Mouse (Mus musculus) left cerebral cortex, postnatal 36 days (tissue): ENCODE measurements around the gene Dhx33. TPM values are rescaled to one million over a fixed set of nuclear protein-coding genes. Genes with fewer than 3 reads are reported as not detected.

ENCODE experiments used
- DNase-seq, 2 experiments: peaks; one replicate each; pipeline ENCODE4 v3.0.0; 2021 to 2022; ENCODE audit warnings: low spot score in 2 of 2, mixed read lengths in 1 of 2
- intact Hi-C: fragments of 180-260 bp; cut with DNase I; formaldehyde crosslinking; loops from one replicate; pipeline ENCODE4 v1.15.1; 2025
- total RNA-seq, 2 experiments: library from RNA; stranded (reverse); gene quantifications; 2 replicates each; pipeline ENCODE4 v1.2.3; 2021

Gene Dhx33
- total RNA-seq, 2 experiments from 2014 or later = 25.6 to 28.9 TPM

DNA sequence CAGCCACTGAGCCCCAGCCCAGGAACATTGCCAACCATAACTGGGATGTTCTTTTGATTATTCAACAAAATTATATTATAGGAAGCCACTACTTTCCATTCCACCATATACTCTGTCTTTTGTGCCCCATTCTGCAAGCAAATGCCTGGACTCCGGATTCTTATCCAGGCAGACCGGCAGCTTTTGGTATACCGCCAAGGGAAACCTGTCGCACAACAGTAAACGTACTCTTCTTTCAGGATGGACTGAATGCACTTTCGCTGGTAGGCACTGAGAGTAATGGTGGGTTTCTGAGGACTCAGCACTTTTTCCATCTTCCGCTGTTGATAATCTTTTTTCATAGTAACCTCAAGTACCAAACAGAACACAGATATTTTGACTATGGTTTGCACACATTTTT lies 60.6 kb downstream of the Dhx33 start:
- intact Hi-C loops = no loop called here
- no peak for DNase-seq

DNA sequence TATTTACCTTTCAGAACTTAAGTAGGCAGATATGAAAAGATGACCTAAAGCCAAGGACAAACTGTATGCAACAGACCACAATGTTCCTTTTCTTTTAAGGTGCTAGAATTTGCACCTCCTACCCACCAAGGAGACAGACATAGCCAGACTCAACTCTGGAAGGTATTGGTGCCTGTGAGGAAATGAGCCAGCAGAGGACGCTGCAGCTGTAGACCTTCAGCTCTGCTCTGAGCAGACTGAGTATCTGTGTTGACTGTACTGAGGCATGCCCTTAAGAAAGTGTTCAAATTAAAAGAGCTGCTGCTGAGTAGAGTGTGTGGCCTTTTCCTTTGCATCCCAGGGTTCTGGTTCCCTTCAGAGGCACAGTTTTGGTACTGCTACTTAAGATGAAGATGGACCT lies 61.6 kb downstream of the Dhx33 start:
- intact Hi-C loops = no loop called here
- DNase-seq = no peak

DNA sequence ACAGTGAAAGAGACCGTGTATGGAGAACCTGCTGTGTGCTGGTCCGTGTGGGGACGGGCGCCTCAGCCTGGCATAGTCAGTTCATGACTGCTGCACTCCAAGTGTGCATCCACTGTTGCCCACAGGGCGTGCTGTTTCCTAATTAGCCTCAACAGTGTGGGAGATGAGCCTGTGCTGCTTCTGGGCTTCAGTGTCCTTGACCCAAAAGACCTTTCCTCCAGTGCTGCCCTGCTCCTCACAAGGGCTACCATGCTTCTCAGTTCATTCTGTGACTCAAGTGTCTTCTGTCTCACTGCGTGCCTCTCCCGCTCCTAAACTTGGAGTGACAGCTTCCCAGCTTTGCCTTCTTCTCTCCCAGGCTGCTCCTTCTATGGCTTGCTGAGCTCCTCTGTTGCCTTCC lies 68.9 kb downstream of the Dhx33 start:
- intact Hi-C loops = no loop called here
- DNase-seq = no peak

Other genes starting within 250 kb of the Dhx33 start
- gene Zfp3, start 240.2 kb downstream of the Dhx33 start, total RNA-seq = 10 to 100 TPM; 17.3 to 21.7 TPM
- gene Scimp, start 191.9 kb downstream of the Dhx33 start, total RNA-seq = not detected
- 100 to 1,000 TPM; 124 to 125 TPM for gene Rabep1, start 159.7 kb downstream of the Dhx33 start, total RNA-seq
- 10 to 100 TPM; 50.8 to 53.3 TPM for gene Nup88, start 34.5 kb downstream of the Dhx33 start, total RNA-seq
- 10 to 100 TPM; 32.4 to 49.1 TPM for gene Rpain, start 34.2 kb downstream of the Dhx33 start, total RNA-seq
- gene C1qbp, start 21.4 kb downstream of the Dhx33 start, total RNA-seq = 10 to 100 TPM; 87.4 to 91.5 TPM
- 10 to 100 TPM; 14.9 to 16.5 TPM for gene Mis12, start 15.2 kb upstream of the Dhx33 start, total RNA-seq
- gene Derl2, start 15.4 kb upstream of the Dhx33 start, total RNA-seq = 10 to 100 TPM; 19.8 to 25.5 TPM
- gene 6330403K07Rik, start 29.1 kb upstream of the Dhx33 start, total RNA-seq = 100 to 1,000 TPM; 217 to 253 TPM
- under 1 TPM; 0.62 to 0.84 TPM for gene Nlrp1a, start 140.3 kb upstream of the Dhx33 start, total RNA-seq
- gene Nlrp1b, start 226.3 kb upstream of the Dhx33 start, total RNA-seq = under 1 TPM; 0.25 to 0.27 TPM